Mouse (Mus musculus) midbrain, postnatal 0 days (tissue): ENCODE measurements around the gene Gna12. TPM values are rescaled to one million over a fixed set of nuclear protein-coding genes. Genes with fewer than 3 reads are reported as not detected.

ENCODE experiments used
- ATAC-seq: fragments of 200-750 bp; cut with Nextera tagmentation; 2 replicates; pipeline ENCODE4 v1.8.0; 2017; ENCODE audit warnings: moderate number of reproducible peaks, mild to moderate bottlenecking, moderate TSS enrichment, moderate library complexity; ENCODE audit not compliant: low FRiP score
- DNase-seq: peaks from one replicate; pipeline ENCODE4 v3.0.0-alpha.2; 2015; ENCODE audit warnings: low spot score
- H3K27ac ChIP-seq: fragments of 300-500 bp; sonication (generic); 2 replicates; pipeline ENCODE4 v1.5.1; 2014; ENCODE audit warnings: low read depth, mild to moderate bottlenecking, low read length, mixed read lengths
- H3K27me3 ChIP-seq: fragments of 300-500 bp; sonication (generic); 2 replicates; pipeline ENCODE4 v1.6.1; 2014; ENCODE audit warnings: low read length, control low read depth, mixed read lengths; ENCODE audit not compliant: insufficient read depth
- H3K36me3 ChIP-seq: fragments of 300-500 bp; sonication (generic); 2 replicates; pipeline ENCODE4 v1.6.1; 2014; ENCODE audit warnings: low read length, control low read depth, mixed read lengths; ENCODE audit not compliant: insufficient read depth
- H3K4me1 ChIP-seq: fragments of 300-500 bp; sonication (generic); 2 replicates; pipeline ENCODE4 v1.6.1; 2014; ENCODE audit warnings: mild to moderate bottlenecking, control low read depth, antibody characterized with exemption, low read length, mixed read lengths; ENCODE audit not compliant: insufficient read depth
- H3K4me2 ChIP-seq: fragments of 300-500 bp; sonication (generic); 2 replicates; pipeline ENCODE4 v1.6.1; 2014; ENCODE audit warnings: low read depth, mild to moderate bottlenecking, low read length, mixed read lengths; ENCODE audit not compliant: poor library complexity, severe bottlenecking
- H3K4me3 ChIP-seq: fragments of 300-500 bp; sonication (generic); 2 replicates; pipeline ENCODE4 v1.5.1; 2014; ENCODE audit warnings: low read depth, mild to moderate bottlenecking, low read length, moderate library complexity
- H3K9ac ChIP-seq: fragments of 300-500 bp; sonication (generic); replicated peaks from 2 replicates; pipeline ENCODE4 v1.6.1; 2014; ENCODE audit warnings: mild to moderate bottlenecking, low read length, moderate library complexity, mixed read lengths; ENCODE audit not compliant: poor library complexity, severe bottlenecking
- H3K9me3 ChIP-seq: fragments of 300-500 bp; sonication (generic); 2 replicates; pipeline ENCODE4 v1.6.1; 2016; ENCODE audit warnings: low read length, control low read depth
- CTCF ChIP-seq: IDR thresholded peaks from 2 replicates; pipeline ENCODE4 v1.5.1; 2016; ENCODE audit warnings: antibody characterized with exemption, mild to moderate bottlenecking
- WGBS: fragments of 180-500 bp; shearing (Covaris S2); extraction: QIAGEN DNeasy Blood & Tissue Kit; methylation state at CpG from one replicate; pipeline ENCODE4 v1.1.7; 2014; 5-methylcytosine and 5-hydroxymethylcytosine counted together
- polyA plus RNA-seq: library from polyadenylated mRNA; unstranded; fragments of >200 nt; fragmentation: Nextera tagmentation; extraction: Ambion mirVana; gene quantifications from 2 replicates; pipeline ENCODE4 v1.2.1, GENCODE M21; 2015
- total RNA-seq: library from RNA; depleted of rRNA; stranded (reverse); fragments of >200 nt; gene quantifications from 2 replicates; pipeline ENCODE4 v1.2.3, GENCODE M21; 2014

Gene Gna12
- total and polyA plus RNA-seq, 2 experiments from 2014 or later, result 28.0 to 152 TPM

DNA sequence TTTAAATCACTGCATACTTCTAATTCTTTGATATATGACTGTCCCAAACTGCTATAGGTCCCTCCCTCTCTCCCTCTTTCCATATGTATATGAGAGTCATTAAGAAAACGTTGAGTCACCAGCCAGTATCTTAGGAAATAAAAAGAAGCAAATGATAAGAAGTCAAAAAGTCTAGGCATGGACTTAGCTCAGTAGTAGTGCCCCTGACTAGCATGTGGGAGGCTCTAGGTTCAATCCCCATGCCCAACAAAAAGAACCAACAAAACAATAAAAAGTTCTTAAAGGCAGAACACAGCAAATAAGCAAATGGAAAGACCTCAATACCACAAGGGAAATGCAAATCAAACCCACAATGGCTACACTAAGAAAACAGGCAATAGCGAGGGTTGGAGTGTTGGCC lies 18.8 kb downstream of the Gna12 start:
- Histone ChIP-seq H3K27me3 (no peaks in the 10 kb centered on the region), H3K27ac (no peak overlapping the region), H3K4me3 (no peak overlapping the region), H3K9me3 (no peaks in the 10 kb centered on the region), H3K4me1 (peaks cover 7% of the 10 kb centered on the region), H3K9ac (no peak overlapping the region), H3K36me3 (no peaks in the 10 kb centered on the region), H3K4me2 (no peak overlapping the region)
- 76% methylated on average over 2 of the region's 2 CpGs for WGBS
- no peak for ATAC-seq
- no peak for TF ChIP-seq CTCF
- no peak for DNase-seq

- H3K4me1 ChIP-seq, result no peaks in the 10 kb centered on the region; the same call in 1 of the 2 replicates
- no peak overlapping the region for H3K4me2 ChIP-seq
- H3K27ac ChIP-seq, result no peak overlapping the region
- no peak for DNase-seq
- no peak for ATAC-seq
- no peaks in the 10 kb centered on the region for H3K27me3 ChIP-seq
- H3K9ac ChIP-seq, result no peak overlapping the region
- no peak overlapping the region for H3K4me3 ChIP-seq
- WGBS, result 37% methylated on average over 2 of the region's 2 CpGs
- no peak for TF ChIP-seq CTCF
- H3K9me3 ChIP-seq, result no peaks in the 10 kb centered on the region
- no peaks in the 10 kb centered on the region for H3K36me3 ChIP-seq
Observed at GRCm38 (mm10) chr5:140806939-140807338, 23.3 kb downstream of the Gna12 start.

DNA sequence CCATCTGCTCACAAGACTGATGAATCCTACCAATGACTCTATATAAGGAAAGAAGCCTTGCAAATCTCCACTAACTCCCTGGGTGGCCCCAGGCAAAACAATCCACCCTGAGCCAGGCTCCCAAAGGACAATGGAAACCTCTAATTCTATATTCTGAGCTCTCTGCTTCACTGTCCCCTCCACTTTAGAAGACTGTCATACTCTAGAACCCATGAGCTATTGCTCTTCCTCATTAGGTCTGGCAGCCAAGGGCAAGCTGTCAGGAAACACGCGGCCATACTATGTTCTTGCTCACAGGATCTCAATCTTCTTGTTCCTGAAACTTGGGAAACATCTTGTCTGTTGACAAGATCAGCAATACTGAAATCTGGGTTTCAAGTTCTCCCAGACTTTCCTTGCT lies 24.0 kb downstream of the Gna12 start:
- no peaks in the 10 kb centered on the region for H3K27me3 ChIP-seq
- no peak overlapping the region for H3K4me3 ChIP-seq
- no peak for DNase-seq
- no peak for ATAC-seq
- 87% methylated on average over 2 of the region's 2 CpGs for WGBS
- H3K9ac ChIP-seq, result no peak overlapping the region
- H3K36me3 ChIP-seq, result no peaks in the 10 kb centered on the region
- no peak overlapping the region for H3K4me2 ChIP-seq
- no peaks in the 10 kb centered on the region for H3K9me3 ChIP-seq
- H3K4me1 ChIP-seq, result no peaks in the 10 kb centered on the region; the same call in 1 of the 2 replicates
- no peak for TF ChIP-seq CTCF
- no peak overlapping the region for H3K27ac ChIP-seq

- no peaks in the 10 kb centered on the region for H3K9me3 ChIP-seq
- no peak for DNase-seq
- H3K4me1 ChIP-seq, result peaks cover 4% of the 10 kb centered on the region; the same call in 1 of the 2 replicates
- no peaks in the 10 kb centered on the region for H3K36me3 ChIP-seq
- no peak overlapping the region for H3K27ac ChIP-seq
- no peak overlapping the region for H3K9ac ChIP-seq
- 81% methylated on average over 5 of the region's 5 CpGs for WGBS
- H3K4me2 ChIP-seq, result no peak overlapping the region
- no peaks in the 10 kb centered on the region for H3K27me3 ChIP-seq
- no peak overlapping the region for H3K4me3 ChIP-seq
- no peak for TF ChIP-seq CTCF
- ATAC-seq, result no peak
Observed at GRCm38 (mm10) chr5:140801782-140802181, 28.4 kb downstream of the Gna12 start.

DNA sequence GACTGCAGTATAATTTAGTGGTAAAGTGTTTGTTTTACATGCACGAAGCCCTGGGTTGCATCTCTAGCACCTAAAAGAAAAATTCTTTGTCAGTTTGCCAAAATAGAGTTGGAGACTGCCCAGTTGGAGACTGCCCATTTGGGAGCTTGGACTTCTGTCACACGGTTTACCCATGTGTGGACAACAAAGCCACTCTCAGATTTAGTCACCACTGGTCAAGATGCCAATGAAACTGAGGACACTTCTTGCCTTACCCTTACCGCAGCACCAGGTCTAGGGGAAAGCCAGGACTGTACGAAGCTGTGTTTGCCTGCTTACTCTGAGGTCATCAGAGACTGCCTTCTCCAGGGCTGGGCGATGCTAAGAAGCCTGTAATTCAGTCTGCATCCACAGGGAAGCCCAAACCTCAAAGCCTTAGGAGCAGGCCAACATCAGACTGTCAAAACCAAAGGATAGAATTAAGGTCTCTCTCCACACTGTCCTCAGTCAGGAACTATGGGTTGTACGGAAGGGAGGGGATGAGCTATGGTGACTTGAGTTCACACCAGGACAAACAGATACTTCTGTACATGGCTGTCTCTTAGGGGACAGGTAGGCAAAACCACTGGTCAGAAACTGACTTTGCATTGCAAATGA lies 29.8 kb downstream of the Gna12 start:
- 72% methylated on average over 6 of the region's 6 CpGs for WGBS
- no peak overlapping the region for H3K4me2 ChIP-seq
- H3K36me3 ChIP-seq, result no peaks in the 10 kb centered on the region
- no peak overlapping the region for H3K4me3 ChIP-seq
- peaks cover 4% of the 10 kb centered on the region; the same call in 1 of the 2 replicates for H3K4me1 ChIP-seq
- no peak overlapping the region for H3K27ac ChIP-seq
- ATAC-seq, result no peak
- peak; percentile 40 for DNase-seq
- TF ChIP-seq CTCF, result no peak
- H3K27me3 ChIP-seq, result no peaks in the 10 kb centered on the region
- no peak overlapping the region for H3K9ac ChIP-seq
- H3K9me3 ChIP-seq, result no peaks in the 10 kb centered on the region

- Histone ChIP-seq H3K4me3 (no peak overlapping the region), H3K4me2 (no peak overlapping the region), H3K27ac (no peak overlapping the region), H3K27me3 (no peaks in the 10 kb centered on the region), H3K9me3 (no peaks in the 10 kb centered on the region), H3K4me1 (peaks cover 4% of the 10 kb centered on the region; the same call in 1 of the 2 replicates), H3K36me3 (no peaks in the 10 kb centered on the region), H3K9ac (no peak overlapping the region)
- DNase-seq (no peak), ATAC-seq (no peak)
- 55% methylated on average over 2 of the region's 2 CpGs for WGBS
- TF ChIP-seq CTCF, result no peak
Observed at GRCm38 (mm10) chr5:140799190-140799589, 31.0 kb downstream of the Gna12 start.
